Mouse (Mus musculus): ENCODE results near the gene Ddb1. TPM values are rescaled to one million over a fixed set of nuclear protein-coding genes. Genes with fewer than 3 reads are reported as not detected.

Ddb1 gene
- total RNA-seq, 2 experiments from 2014 or later = 196 to 211 TPM

GRCm38 (mm10) chr19:10589127-10589857 lies 15.8 kb upstream of the Ddb1 start:
- DNase-seq (ENCODE audit: extremely low spot score in 1 of 2, low spot score in 1 of 2) = no peak

DNA sequence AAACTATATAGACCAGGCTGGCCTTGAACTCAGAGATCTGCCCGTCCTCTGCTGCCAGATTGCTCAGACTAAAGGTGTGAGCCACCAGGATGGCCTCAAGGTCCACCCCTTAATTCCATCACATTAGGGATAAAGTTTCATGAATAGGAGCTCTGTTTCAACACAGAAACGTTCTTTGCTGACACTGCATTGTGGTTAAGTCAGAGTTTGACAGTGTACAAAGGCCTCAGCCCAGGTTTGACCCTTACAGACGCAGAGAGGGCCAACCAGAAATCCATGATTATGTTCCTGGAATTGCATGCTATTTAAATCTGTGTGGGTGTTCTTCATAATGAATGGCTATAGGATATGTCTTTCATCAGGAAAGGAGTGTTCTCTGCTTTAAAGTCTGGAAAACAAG lies 14.8 kb upstream of the Ddb1 start:
- DNase-seq (ENCODE audit: extremely low spot score in 1 of 2, low spot score in 1 of 2) = no peak

DNA sequence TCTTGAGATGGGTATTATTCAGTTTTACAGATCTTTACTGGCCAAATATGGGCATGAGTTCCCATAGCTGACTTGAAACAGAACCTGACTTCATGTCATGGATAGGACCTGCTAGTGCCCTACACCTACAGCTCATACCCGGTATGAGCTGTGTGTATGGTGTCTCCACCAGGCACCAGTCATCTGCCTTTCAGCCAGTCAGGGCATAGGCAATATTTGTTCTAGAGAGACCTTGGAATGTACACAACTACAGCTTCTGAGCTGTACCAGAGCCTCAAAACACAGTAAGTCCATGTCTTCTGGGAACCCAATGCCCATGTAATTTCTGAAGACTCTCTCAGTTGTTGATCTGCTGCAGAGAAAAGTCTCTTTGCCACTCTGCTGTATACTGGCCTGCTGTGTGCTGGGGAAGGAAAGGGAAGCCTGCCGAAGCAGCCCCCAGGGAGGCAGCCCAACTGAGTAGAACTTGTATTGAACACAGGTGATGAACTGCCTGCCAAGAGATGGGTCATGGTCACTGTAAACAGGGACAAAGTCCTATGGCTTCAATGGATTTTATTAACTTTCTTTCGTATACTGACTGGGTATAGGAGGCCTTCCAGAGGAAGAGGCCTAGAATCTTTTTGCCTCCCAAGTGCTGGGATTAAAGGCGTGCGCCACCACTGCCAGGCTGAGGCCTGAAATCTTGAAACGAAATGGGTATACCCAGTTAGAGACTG lies 13.3 kb upstream of the Ddb1 start:
- DNase-seq (ENCODE audit: extremely low spot score in 1 of 2, low spot score in 1 of 2) = no peak

- no peak for DNase-seq (ENCODE audit: extremely low spot score in 1 of 2, low spot score in 1 of 2)
These were observed 6.9 kb upstream of the Ddb1 start for GRCm38 (mm10) chr19:10598188-10598587.

DNA sequence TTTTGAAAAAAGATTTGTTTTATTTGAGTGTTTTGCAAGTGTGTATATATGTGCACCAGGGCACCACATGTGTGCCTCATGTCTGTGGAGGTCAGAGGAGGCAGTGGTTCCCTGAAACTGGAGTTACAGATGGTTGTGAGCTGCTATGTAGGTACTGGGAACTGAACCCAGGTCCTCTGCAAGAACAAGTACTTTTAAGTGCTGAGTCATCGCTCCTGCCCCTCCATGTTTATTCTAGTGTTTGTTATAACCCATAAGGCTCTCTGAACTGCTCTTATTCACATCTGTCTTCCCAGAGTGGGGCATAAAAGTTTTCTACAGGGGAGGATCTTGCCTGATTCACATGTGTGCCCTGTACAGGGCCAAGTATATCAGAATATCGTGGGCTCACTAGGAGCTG lies 5.5 kb upstream of the Ddb1 start:
- DNase-seq (ENCODE audit: extremely low spot score in 1 of 2, low spot score in 1 of 2) = no peak

GRCm38 (mm10) chr19:10602247-10602769 lies 2.8 kb upstream of the Ddb1 start:
- no peak for DNase-seq (ENCODE audit: extremely low spot score in 1 of 2, low spot score in 1 of 2)

DNA sequence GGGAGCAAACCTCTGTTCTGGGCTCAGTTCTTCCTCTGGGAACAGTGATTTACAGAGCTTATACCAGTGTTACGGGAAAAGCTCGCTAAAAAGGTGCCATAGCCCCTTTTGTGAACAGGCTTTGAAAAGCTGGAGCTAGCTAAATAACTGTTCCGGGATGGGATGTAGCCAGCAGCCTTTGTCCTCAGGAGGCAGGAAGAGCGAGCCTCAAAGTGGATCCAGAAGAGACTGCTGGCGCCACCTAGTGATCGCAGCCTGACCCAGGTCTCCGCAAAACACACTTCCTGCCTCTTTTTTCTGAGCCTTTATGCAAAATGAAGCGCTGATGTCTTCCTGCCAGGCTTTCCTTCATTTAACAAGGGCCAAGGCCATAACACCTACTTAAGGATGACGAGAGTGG lies 2.3 kb upstream of the Ddb1 start:
- peak; percentile 75 to 92 for DNase-seq (ENCODE audit: extremely low spot score in 1 of 2, low spot score in 1 of 2)

DNA sequence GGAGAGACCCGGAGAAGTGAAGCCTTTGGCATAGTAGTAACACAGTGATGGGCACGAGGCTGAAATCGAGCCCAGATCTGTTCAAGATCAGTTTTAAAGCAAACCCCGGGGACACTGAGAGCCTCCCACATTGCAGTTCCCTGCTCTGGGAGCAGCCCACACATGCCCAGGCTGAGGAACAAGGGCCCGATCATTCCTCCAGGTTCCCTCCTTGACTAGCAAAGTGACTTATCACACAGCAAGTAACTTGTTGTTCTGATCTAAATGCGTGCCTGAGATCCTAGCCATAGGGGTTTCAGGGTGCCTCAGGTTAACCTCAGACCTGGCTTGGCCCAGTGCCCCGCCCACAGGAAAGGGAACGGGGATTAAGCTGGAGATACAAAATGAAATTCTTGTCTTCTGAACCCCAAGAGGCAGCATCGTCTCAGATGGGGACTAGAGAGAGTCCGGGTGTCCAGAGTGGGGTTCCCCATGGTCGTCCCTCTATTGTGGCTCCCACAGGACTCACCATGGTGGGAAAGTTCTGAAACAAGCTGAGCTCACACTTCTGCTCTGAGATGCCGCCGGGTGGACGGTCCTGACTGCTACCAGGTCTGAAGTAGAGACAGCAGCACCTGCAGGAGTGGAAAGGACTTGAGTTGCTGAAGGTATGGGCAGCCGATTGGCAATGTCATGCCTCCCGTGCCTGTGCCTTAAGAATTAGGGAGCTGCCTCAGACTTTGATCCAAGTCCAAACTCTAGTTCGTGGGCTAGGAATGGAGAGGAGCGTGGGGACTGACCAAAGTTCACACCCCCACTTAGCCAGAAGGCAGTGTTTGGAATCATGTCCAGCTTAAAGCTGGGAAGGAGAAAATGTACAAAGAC lies 1.2 kb upstream of the Ddb1 start:
- no peak for DNase-seq (ENCODE audit: extremely low spot score in 1 of 2, low spot score in 1 of 2)

GRCm38 (mm10) chr19:10604534-10604933 lies 593 bp upstream of the Ddb1 start:
- no peak for DNase-seq (ENCODE audit: extremely low spot score in 1 of 2, low spot score in 1 of 2)

DNA sequence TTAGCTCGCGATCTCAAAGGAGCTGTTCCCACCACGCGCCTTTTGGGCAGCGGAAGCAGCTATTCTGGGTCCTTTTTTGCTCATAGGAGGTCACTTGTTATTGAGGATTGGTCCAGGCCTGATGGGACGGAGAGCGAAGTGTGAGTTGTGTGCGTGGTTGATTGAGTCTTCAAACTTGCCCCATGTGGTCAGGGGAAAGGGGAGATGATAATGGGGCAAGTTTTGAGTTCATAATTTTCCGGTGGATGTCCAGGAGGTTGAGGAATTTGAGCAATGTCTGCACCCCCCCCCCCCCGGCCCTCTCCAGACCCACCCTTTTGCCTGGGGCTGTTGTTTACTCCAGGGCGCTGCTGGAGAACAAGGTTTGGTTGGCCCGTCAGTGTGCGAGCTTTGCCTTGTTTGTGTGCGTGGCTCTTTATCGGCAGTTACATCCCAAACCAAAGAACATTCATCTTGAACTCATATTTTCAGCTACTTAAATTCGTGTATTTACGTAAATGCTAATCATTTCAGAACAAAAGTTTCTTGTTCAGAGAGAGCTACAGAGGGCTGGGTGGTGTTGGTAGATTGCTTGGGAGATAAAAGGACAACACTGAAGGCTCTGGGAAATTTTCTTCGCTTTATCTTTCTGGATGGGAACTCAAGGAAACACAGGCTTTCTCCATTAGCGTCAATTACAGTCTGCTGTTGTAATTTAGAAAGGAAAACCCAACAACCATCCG lies 935 bp downstream of the Ddb1 start:
- no peak for DNase-seq (ENCODE audit: extremely low spot score in 1 of 2, low spot score in 1 of 2)

DNA sequence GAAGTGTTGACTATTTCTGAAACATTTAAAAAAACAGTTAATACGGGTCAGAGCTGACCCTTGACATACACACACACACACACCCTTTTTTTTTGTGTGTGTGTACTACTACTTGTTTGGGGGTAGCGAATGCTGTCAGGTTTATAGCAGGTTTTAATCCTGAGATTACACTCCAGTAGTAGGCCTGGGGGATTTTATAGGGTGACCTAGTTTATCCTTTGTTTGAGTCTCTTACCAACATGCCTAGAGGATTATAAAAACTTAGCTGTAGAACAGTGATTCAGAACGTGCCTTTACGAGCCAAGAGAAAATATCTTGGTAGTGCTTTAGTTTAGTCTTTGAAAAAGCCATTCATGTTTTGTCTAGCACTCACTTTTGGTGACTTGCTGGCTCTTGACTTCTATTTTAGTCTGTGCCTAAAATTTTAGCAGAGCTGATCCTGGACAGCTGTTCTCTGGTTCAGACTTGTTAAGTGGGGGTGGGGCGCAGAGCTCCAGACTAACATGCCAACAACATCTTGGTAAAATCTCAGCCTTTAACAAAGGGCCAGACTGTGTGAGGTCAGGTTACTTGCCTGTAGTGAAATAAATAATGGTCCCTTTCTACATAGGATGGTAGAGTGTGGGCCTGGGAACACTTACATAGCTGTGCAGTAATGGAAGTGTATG lies 3.6 kb downstream of the Ddb1 start:
- DNase-seq (ENCODE audit: extremely low spot score in 1 of 2, low spot score in 1 of 2) = no peak

- peak; percentile 27 to 49 for DNase-seq (ENCODE audit: extremely low spot score in 1 of 2, low spot score in 1 of 2)
These were observed 29.2 kb downstream of the Ddb1 start, which contains the start of gene Vwce for GRCm38 (mm10) chr19:10634106-10634871. Gene Vwce (plus strand): TSS chr19:10634213.

GRCm38 (mm10) chr19:10634872-10635318 lies 29.8 kb downstream of the Ddb1 start:
- DNase-seq (ENCODE audit: extremely low spot score in 1 of 2, low spot score in 1 of 2) = peak in 1 of 2 experiments; percentile 52

GRCm38 (mm10) chr19:10637840-10638239 lies 32.7 kb downstream of the Ddb1 start:
- DNase-seq (ENCODE audit: extremely low spot score in 1 of 2, low spot score in 1 of 2) = no peak

DNA sequence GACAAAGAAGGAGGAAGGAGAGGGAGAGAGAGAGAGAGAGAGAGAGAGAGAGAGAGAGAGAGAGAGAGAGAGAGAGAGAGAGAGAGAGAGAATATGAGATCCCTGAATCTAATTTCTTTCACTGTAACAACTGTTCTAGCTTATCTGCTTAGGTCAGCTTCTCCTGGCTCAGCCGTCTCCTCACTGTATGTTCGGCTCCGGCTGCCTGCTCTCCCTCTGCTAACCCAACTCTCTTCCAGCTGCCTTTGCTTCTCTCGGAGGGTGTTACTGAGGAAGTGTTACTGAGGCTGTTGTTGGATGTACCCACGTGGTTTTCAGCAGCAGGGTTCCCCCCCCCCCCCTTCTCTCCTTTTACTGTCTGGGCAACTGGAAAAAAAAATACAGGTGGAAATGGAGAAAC lies 35.0 kb downstream of the Ddb1 start:
- DNase-seq (ENCODE audit: extremely low spot score in 1 of 2, low spot score in 1 of 2) = no peak

GRCm38 (mm10) chr19:10640589-10641378 lies 35.7 kb downstream of the Ddb1 start:
- DNase-seq (ENCODE audit: extremely low spot score in 1 of 2, low spot score in 1 of 2) = no peak

- DNase-seq (ENCODE audit: extremely low spot score in 1 of 2, low spot score in 1 of 2) = no peak
These were observed 40.5 kb downstream of the Ddb1 start for GRCm38 (mm10) chr19:10645616-10646015.

- DNase-seq (ENCODE audit: extremely low spot score in 1 of 2, low spot score in 1 of 2) = no peak
These were observed 43.0 kb downstream of the Ddb1 start for GRCm38 (mm10) chr19:10648156-10648555.
